Mouse (Mus musculus) myocyte (in vitro differentiated cells): ENCODE data around the gene Zswim8. TPM values are rescaled to one million over a fixed set of nuclear protein-coding genes. Genes with fewer than 3 reads are reported as not detected.
A peak's percentile ranks its signal among the peaks of the same experiment; 100 is the strongest.

Source experiments
- H3K27me3 ChIP-seq: one replicate; pipeline ENCODE4 v1.6.1; 2011; ENCODE audit not compliant: control insufficient read depth, insufficient read depth, insufficient read length
- H3K36me3 ChIP-seq: one replicate; pipeline ENCODE4 v1.6.1; 2011; ENCODE audit not compliant: control insufficient read depth, insufficient read depth
- H3K4me2 ChIP-seq: one replicate; pipeline ENCODE4 v1.6.1; 2011; ENCODE audit warnings: low read depth, control low read depth
- H3K4me3 ChIP-seq: one replicate; pipeline ENCODE4 v1.5.1; 2011; ENCODE audit warnings: mild to moderate bottlenecking, control low read depth, moderate library complexity
- H3K79me2 ChIP-seq: one replicate; pipeline ENCODE4 v1.6.1; 2011; ENCODE audit not compliant: control insufficient read depth, insufficient read depth
- H3ac ChIP-seq: one replicate; pipeline ENCODE4 v1.6.1; 2011; ENCODE audit not compliant: control insufficient read depth, insufficient read length
- CEBPB ChIP-seq: IDR thresholded peaks from 2 replicates; pipeline ENCODE4 v1.6.1; 2011; ENCODE audit warnings: mild to moderate bottlenecking, moderate library complexity; ENCODE audit not compliant: poor library complexity, insufficient read depth, severe bottlenecking
- E2F4 ChIP-seq: IDR thresholded peaks from one replicate; pipeline ENCODE4 v1.6.1; 2011; ENCODE audit warnings: mild to moderate bottlenecking, control low read depth, moderate library complexity; ENCODE audit not compliant: insufficient read depth
- MAX ChIP-seq: IDR thresholded peaks from one replicate; pipeline ENCODE4 v1.6.1; 2011; ENCODE audit warnings: low read depth, mild to moderate bottlenecking, control low read depth
- MYOD1 ChIP-seq, 3 experiments: IDR thresholded peaks; one replicate each; pipeline ENCODE4 v1.6.1; 2011; ENCODE audit warnings: control low read depth in 2 of 3, low read depth in 2 of 3, mild to moderate bottlenecking in 2 of 3, moderate library complexity in 1 of 3; ENCODE audit not compliant: insufficient read length in 2 of 3, control insufficient read depth in 1 of 3
- MYOG ChIP-seq, 3 experiments: IDR thresholded peaks; one replicate each; pipeline ENCODE4 v1.6.1; 2011; ENCODE audit warnings: control low read depth in 2 of 3, low read depth in 2 of 3, mild to moderate bottlenecking in 2 of 3; ENCODE audit not compliant: insufficient read length in 2 of 3, control insufficient read depth in 1 of 3, insufficient read depth in 1 of 3
- POLR2A ChIP-seq: IDR thresholded peaks from one replicate; pipeline ENCODE4 v1.6.1; 2011; ENCODE audit warnings: low read depth, mild to moderate bottlenecking, control low read depth, moderate library complexity; ENCODE audit not compliant: insufficient read length
- POLR2AphosphoS2 ChIP-seq: IDR thresholded peaks from one replicate; pipeline ENCODE4 v1.6.1; 2011; ENCODE audit warnings: low read depth, control low read depth; ENCODE audit not compliant: insufficient read length
- REST ChIP-seq: IDR thresholded peaks from one replicate; pipeline ENCODE4 v1.6.1; 2011; ENCODE audit warnings: mild to moderate bottlenecking, control low read depth, moderate library complexity; ENCODE audit not compliant: insufficient read depth, insufficient read length
- SRF ChIP-seq: IDR thresholded peaks from one replicate; pipeline ENCODE4 v1.6.1; 2011; ENCODE audit warnings: low read depth; ENCODE audit not compliant: control insufficient read depth, insufficient read length
- TCF12 ChIP-seq: IDR thresholded peaks from one replicate; pipeline ENCODE4 v1.6.1; 2011; ENCODE audit warnings: mild to moderate bottlenecking, control low read depth; ENCODE audit not compliant: poor library complexity, insufficient read depth, severe bottlenecking
- TCF3 ChIP-seq: IDR thresholded peaks from one replicate; pipeline ENCODE4 v1.6.1; 2011; ENCODE audit warnings: low read depth, control low read depth; ENCODE audit not compliant: insufficient read length
- USF1 ChIP-seq: IDR thresholded peaks from one replicate; pipeline ENCODE4 v1.6.1; 2011; ENCODE audit warnings: low read depth, mild to moderate bottlenecking, control low read depth, moderate library complexity
- polyA plus RNA-seq: library from polyadenylated mRNA; unstranded; fragments of >200 nt; fragmentation: generic; extraction: Trizol; gene quantifications from one replicate; pipeline ENCODE4 v1.2.1, GENCODE M21; 2012; ENCODE audit warnings: missing spikeins

Gene Zswim8
- polyA plus RNA-seq: 74.9 TPM

DNA sequence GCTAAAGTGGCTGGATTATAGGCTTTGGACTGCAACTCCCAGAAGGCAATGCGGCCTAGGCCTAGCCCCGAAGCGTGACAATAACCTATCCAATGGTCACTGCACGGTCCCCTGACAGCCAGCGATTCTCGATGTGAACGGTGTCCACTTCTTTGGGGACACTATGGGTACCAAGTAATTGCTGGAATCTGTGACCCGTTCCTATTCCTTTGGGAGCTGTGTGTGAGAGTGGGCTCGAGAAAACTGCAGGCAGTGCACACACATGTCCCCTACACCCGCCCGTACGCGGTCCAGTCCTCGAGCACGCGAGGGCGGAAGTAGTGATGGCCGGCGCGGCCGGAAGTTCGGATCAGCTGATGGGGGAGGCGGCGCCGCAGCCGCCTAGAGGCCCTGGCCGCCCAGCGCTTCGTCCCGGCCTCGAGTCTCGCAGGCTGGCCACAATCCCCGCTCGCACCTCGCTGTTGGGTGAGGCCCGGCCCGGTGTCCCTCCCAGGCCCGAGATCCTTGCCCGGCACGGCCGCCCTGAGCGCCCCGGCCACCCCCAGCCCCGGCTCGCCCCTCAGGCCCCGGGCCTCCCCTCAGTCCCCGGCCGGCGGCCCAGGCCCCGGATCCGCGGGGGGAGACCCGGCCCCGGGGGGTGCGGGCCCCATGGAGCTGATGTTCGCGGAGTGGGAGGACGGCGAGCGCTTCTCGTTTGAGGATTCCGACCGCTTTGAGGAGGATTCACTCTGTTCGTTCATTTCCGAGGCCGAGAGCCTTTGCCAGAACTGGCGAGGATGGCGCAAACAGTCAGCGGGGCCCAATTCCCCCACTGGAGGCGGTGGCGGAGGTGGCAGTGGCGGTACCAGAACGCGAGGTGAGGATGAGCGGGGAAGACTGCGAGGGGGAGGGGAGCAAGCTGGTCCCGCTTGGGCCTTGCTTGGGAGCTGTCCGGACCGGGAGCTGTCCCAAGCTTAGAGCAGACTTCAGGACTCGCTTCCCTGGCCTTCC is at the start of gene Zswim8:
Gene Zswim8 (plus strand): TSS at position 352 of the 990 bp plus-strand sequence.
- TF ChIP-seq E2F4 (no peak), REST (peak; percentile 64), MAX (no peak), MYOD1 (IDR thresholded peaks at IDR 0.05; ENCODE audit: control insufficient read depth in 1 of 3, insufficient read length in 2 of 3, low read depth in 2 of 3) (peak in 1 of 3 experiments; percentile 0), POLR2AphosphoS2 (peak; percentile 84), TCF12 (no peak), TCF3 (no peak), SRF (no peak), CEBPB (no peak), USF1 (peak; percentile 78), MYOG (IDR thresholded peaks at IDR 0.05; ENCODE audit: control insufficient read depth in 1 of 3, insufficient read depth in 1 of 3, insufficient read length in 2 of 3, low read depth in 2 of 3) (no peak), POLR2A (peak; percentile 83)
- Histone ChIP-seq H3K27me3 (no peaks in the 10 kb centered on the region), H3K79me2 (peaks cover 56% of the 10 kb centered on the region), H3K4me3 (peak within 1 kb of the TSS; percentile 94), H3K36me3 (peaks cover 13% of the 10 kb centered on the region), H3ac (peak within 1 kb of the TSS; percentile 89), H3K4me2 (peak within 1 kb of the TSS; percentile 90)

DNA sequence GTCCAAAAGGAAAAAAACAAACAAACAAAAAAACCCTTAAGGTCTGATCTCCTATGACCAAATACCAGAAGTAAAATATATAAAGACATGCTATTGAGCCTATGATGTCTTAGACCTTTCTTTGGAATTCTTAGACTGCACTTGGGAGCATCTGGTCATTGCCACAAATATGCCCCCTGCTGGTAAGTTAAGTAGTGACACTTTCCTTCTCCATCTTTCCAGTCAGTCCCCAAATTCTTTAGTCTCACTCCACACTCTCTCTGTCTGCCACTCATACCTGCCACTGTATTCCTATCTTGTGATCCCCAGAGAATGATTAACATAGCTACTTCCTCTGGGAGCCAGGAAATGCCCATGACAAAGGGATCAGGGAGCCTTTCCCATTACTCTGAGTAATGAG is 49.0 kb upstream of the Zswim8 start:
- Histone ChIP-seq H3K27me3 (no peaks in the 10 kb centered on the region), H3K4me3 (no peak overlapping the region), H3K4me2 (no peak overlapping the region), H3ac (no peak overlapping the region), H3K79me2 (peaks cover 11% of the 10 kb centered on the region), H3K36me3 (no peaks in the 10 kb centered on the region)
- TF ChIP-seq E2F4: no peak

DNA sequence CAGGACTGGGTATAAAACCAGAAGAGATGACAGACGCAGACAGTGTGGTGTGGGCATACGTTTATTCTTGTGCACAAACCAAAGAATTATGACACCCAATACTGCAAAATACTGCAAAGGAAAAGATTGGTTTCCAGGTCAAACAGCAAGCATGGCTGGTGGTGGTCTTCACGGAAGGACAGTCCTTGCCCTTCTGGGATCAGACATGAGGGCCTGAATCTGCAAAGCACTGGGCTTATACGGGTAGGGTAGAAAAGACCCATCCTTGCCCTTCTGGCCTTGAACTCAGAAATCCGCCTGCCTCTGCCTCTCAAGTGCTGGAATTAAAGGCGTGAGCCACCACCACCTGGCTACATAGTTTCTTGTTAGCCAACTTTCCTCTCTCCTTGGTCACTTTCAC is 48.5 kb upstream of the Zswim8 start:
- no peak overlapping the region for H3K4me3 ChIP-seq
- TF ChIP-seq MYOG (IDR thresholded peaks at IDR 0.05; ENCODE audit: control insufficient read depth in 1 of 3, insufficient read depth in 1 of 3, insufficient read length in 2 of 3, low read depth in 2 of 3) (no peak), POLR2A (peak; percentile 42), TCF3 (no peak), REST (no peak), TCF12 (no peak), SRF (no peak), MAX (no peak), POLR2AphosphoS2 (peak; percentile 96), USF1 (no peak), CEBPB (no peak)
- H3K36me3 ChIP-seq: no peaks in the 10 kb centered on the region
- no peak overlapping the region for H3K4me2 ChIP-seq
- H3K27me3 ChIP-seq: no peaks in the 10 kb centered on the region
- peaks cover 17% of the 10 kb centered on the region for H3K79me2 ChIP-seq
- no peak overlapping the region for H3ac ChIP-seq

DNA sequence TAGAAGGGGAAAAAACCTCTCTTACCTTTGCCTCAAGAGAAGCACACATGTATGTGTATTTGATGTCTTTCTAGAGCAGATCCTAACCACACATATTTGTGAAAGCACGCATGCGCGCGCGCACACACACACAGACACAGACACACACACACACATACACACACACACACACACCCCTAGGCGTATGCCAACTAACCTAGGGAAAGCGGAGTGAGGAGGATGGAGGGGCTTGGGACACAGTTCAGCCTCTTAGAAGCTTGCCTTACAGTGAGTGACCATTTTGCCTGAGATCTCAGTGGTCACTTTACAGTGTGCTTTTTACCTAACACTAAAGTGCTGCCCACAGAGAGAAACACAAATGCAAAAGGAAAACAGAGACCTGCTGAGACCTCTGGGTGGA is 47.7 kb upstream of the Zswim8 start:
- Histone ChIP-seq H3K4me2 (peak overlapping the region; percentile 84), H3ac (no peak overlapping the region)

More for the DNA sequence above, 47.7 kb upstream of the Zswim8 start:
- Histone ChIP-seq H3K79me2 (peaks cover 21% of the 10 kb centered on the region), H3K36me3 (no peaks in the 10 kb centered on the region), H3K27me3 (no peaks in the 10 kb centered on the region), H3K4me3 (no peak overlapping the region)
- TF ChIP-seq POLR2AphosphoS2 (peak; percentile 86), TCF12 (no peak), POLR2A (peak; percentile 45), REST (no peak), USF1 (no peak), MYOG (IDR thresholded peaks at IDR 0.05; ENCODE audit: control insufficient read depth in 1 of 3, insufficient read depth in 1 of 3, insufficient read length in 2 of 3, low read depth in 2 of 3) (no peak), MYOD1 (IDR thresholded peaks at IDR 0.05; ENCODE audit: control insufficient read depth in 1 of 3, insufficient read length in 2 of 3, low read depth in 2 of 3) (no peak), E2F4 (no peak), MAX (no peak), CEBPB (no peak)
